8 mouse cellular contexts compared by ENCODE assay signal in the genomic region with DNA sequence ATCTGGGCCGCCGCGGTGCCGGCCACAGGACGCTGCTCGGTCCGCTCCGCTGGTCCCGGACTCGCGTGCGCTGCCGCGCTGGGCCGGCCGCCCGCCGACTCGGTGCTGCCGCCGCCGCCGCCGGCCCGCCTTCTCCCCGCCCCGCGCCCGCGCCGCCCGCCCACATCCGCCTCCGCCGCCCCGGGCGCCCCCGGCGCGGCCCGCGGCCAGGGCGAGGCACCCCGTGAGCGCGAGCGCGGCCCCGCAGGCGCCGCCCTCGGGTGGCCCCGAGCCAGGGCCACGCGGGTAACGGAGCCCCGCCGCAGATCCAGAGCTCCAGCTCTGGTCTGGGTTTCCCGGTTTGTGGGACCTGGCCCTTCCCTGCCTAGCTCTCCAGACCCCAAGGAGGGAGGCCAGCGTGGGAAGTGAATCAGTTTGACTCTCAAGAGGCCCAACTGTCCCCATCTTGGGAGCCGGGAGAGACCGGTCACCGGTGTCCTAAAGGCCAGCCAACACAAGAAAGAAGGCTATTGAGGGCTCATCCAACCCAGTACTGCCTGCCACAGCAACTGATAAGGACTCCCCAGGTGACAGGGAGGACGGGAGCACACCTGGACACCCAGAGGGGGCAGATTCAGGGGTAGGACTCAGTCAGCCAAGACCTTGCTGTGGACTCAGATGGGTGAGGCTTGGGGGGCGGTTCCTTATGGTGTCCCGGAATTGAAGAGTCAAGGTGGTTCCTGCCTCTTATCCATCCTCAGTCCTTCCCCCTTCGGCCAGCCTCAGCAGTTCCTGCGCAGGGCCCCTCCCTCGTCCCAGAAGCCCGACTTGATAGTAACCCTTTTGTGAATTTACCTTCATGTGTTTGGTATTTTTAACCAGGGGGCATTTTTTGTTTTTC. TPM values are rescaled to one million over a fixed set of nuclear protein-coding genes. Genes with fewer than 3 reads are reported as not detected.
A peak's percentile ranks its signal among the peaks of the same experiment; 100 is the strongest.
DNase-seq lines count a peak whose midpoint lies in the region; ATAC-seq and TF ChIP-seq lines count a peak whose summit lies in the region.

Gene Akt1 (minus strand): TSS at position 753 of the 880 bp plus-strand sequence.

- H3K9me3 ChIP-seq in forebrain, embryonic 10.5 days, result no peaks in the 10 kb centered on the region
- no peaks in the 10 kb centered on the region for H3K9me3 ChIP-seq in heart, postnatal 0 days (replicated peaks; ENCODE audit: control insufficient read depth, low read length)
- H3K9me3 ChIP-seq in lung, embryonic 14.5 days (ENCODE audit: low read depth, low read length), result no peaks in the 10 kb centered on the region
- H3K9me3 ChIP-seq in neural tube, embryonic 15.5 days (replicated peaks), result no peaks in the 10 kb centered on the region

- H3K27ac ChIP-seq in forebrain, embryonic 10.5 days, result peak within 1 kb of the TSS; percentile 99
- peak within 1 kb of the TSS; percentile 94 for H3K27ac ChIP-seq in heart, postnatal 0 days (ENCODE audit: low read depth)
- peak within 1 kb of the TSS; percentile 97 for H3K27ac ChIP-seq in lung, embryonic 14.5 days (ENCODE audit: low read depth)
- H3K27ac ChIP-seq in neural tube, embryonic 15.5 days (replicated peaks), result peak within 1 kb of the TSS; percentile 93

- peaks cover 34% of the 10 kb centered on the region for H3K27me3 ChIP-seq in forebrain, embryonic 10.5 days (ENCODE audit: poor library complexity, severe bottlenecking)
- no peaks in the 10 kb centered on the region for H3K27me3 ChIP-seq in heart, postnatal 0 days (ENCODE audit: control insufficient read depth, insufficient read depth, low read length)
- peaks cover 5% of the 10 kb centered on the region for H3K27me3 ChIP-seq in lung, embryonic 14.5 days (ENCODE audit: insufficient read depth, low read length)
- peaks cover 18% of the 10 kb centered on the region for H3K27me3 ChIP-seq in neural tube, embryonic 15.5 days (replicated peaks)

- H3K4me3 ChIP-seq in forebrain, embryonic 10.5 days, result peak within 1 kb of the TSS; percentile 99
- peak within 1 kb of the TSS; percentile 74 for H3K4me3 ChIP-seq in heart, postnatal 0 days (ENCODE audit: low read depth, low read length)
- peak within 1 kb of the TSS; percentile 96 for H3K4me3 ChIP-seq in lung, embryonic 14.5 days (ENCODE audit: low read depth, low read length)
- H3K4me3 ChIP-seq in neural tube, embryonic 15.5 days (replicated peaks), result peak within 1 kb of the TSS; percentile 90

- peak within 1 kb of the TSS; percentile 80 for H3K4me2 ChIP-seq in heart, postnatal 0 days (ENCODE audit: low read depth, low read length)
- peak within 1 kb of the TSS; percentile 96 for H3K4me2 ChIP-seq in lung, embryonic 14.5 days
- peak within 1 kb of the TSS; percentile 95 for H3K4me2 ChIP-seq in neural tube, embryonic 15.5 days

- TF ChIP-seq EP300 in heart, postnatal 0 days (IDR thresholded peaks at IDR 0.05; ENCODE audit: low read depth), result no peak

- peak; percentile 55 for DNase-seq in MN1 (ENCODE audit: low spot score)
- DNase-seq in brain, adult 2 months (ENCODE audit: low read depth, low spot score), result peak; percentile 50
- peak; percentile 72 for DNase-seq in forebrain, embryonic 10.5 days (ENCODE audit: extremely low spot score, low spot score)
- DNase-seq in heart, postnatal 0 days (ENCODE audit: low spot score), result peak; percentile 39
- peak; percentile 55 to 79 for DNase-seq in kidney, postnatal 25 days
- DNase-seq in lung, embryonic 14.5 days, result peak; percentile 70
- peak; percentile 64 for DNase-seq in urinary bladder, postnatal 25 days (ENCODE audit: low spot score)

- no peak for TF ChIP-seq CTCF in heart, postnatal 0 days (IDR thresholded peaks at IDR 0.05; ENCODE audit: low read depth)
- TF ChIP-seq CTCF in lung, embryonic 14.5 days (IDR thresholded peaks at IDR 0.05; ENCODE audit: low read depth), result no peak

- peaks cover 85% of the 10 kb centered on the region for H3K4me1 ChIP-seq in forebrain, embryonic 10.5 days
- H3K4me1 ChIP-seq in heart, postnatal 0 days (ENCODE audit: control insufficient read depth, insufficient read depth), result peaks cover 41% of the 10 kb centered on the region
- peaks cover 45% of the 10 kb centered on the region for H3K4me1 ChIP-seq in lung, embryonic 14.5 days (ENCODE audit: insufficient read depth)
- peaks cover 69% of the 10 kb centered on the region for H3K4me1 ChIP-seq in neural tube, embryonic 15.5 days

- ATAC-seq in heart, postnatal 0 days (ENCODE audit: insufficient read depth, low read depth), result peak; percentile 27
- peak; percentile 19 for ATAC-seq in lung, embryonic 14.5 days (ENCODE audit: insufficient read depth)
- peak; percentile 34; the same call in 1 of the 2 replicates for ATAC-seq in neural tube, embryonic 15.5 days (ENCODE audit: low FRiP score)

- peak within 1 kb of the TSS; percentile 95 for H3K9ac ChIP-seq in heart, postnatal 0 days (replicated peaks; ENCODE audit: low read depth, low read length)
- peak within 1 kb of the TSS; percentile 98 for H3K9ac ChIP-seq in lung, embryonic 14.5 days
- H3K9ac ChIP-seq in neural tube, embryonic 15.5 days (replicated peaks), result peak within 1 kb of the TSS; percentile 97

- WGBS in forebrain, embryonic 10.5 days, result 7% methylated on average over 70 of the region's 70 CpGs
- WGBS in heart, postnatal 0 days, result 1% methylated on average over 52 of the region's 70 CpGs
- under 1% methylated on average over 46 of the region's 70 CpGs for WGBS in lung, embryonic 14.5 days
- WGBS in neural tube, embryonic 15.5 days, result under 1% methylated on average over 47 of the region's 70 CpGs

- H3K36me3 ChIP-seq in forebrain, embryonic 10.5 days (replicated peaks), result peaks cover 28% of the 10 kb centered on the region
- H3K36me3 ChIP-seq in heart, postnatal 0 days (replicated peaks; ENCODE audit: control insufficient read depth, insufficient read depth, low read length), result peaks cover 17% of the 10 kb centered on the region
- H3K36me3 ChIP-seq in lung, embryonic 14.5 days (ENCODE audit: insufficient read depth), result peaks cover 26% of the 10 kb centered on the region
- peaks cover 17% of the 10 kb centered on the region for H3K36me3 ChIP-seq in neural tube, embryonic 15.5 days

RNA-seq across cellular contexts. Expression of gene Akt1, which starts in this region (rescaled TPM):
- polyA plus RNA-seq in forebrain, embryonic 10.5 days (2016; fragmentation: Nextera tagmentation; extraction: Ambion mirVana), result 39.2 and 41.9 TPM in 2 replicates
- 206 and 234 TPM in 2 replicates for total RNA-seq in heart, postnatal 0 days (2014; rRNA removed; ENCODE audit: low replicate concordance)
- 60.6 and 70.9 TPM in 2 replicates for polyA plus RNA-seq in heart, postnatal 0 days (2015; fragmentation: Nextera tagmentation; extraction: Ambion mirVana)
- 140 and 166 TPM in 2 replicates for polyA plus RNA-seq in lung, embryonic 14.5 days (2014; fragmentation: Nextera tagmentation; extraction: Ambion mirVana)
- polyA plus RNA-seq in neural tube, embryonic 15.5 days (2015; fragmentation: Nextera tagmentation; extraction: Ambion mirVana), result 70.5 and 120 TPM in 2 replicates

Comparison
In these comparisons a context has a peak if more than half of its experiments do, and no peak if none do; other contexts are left out.
1. Peak in every context shown above with its lines: DNase-seq, ATAC-seq, H3K4me3 ChIP-seq and H3K27ac ChIP-seq.